Mouse (Mus musculus): ENCODE measurements around the gene Mapk6. TPM values are rescaled to one million over a fixed set of nuclear protein-coding genes. Genes with fewer than 3 reads are reported as not detected.
A peak's percentile ranks its signal among the peaks of the same experiment; 100 is the strongest.

The Mapk6 gene
- polyA plus RNA-seq, 1 experiment from 2014 or later, result 167 TPM

DNA sequence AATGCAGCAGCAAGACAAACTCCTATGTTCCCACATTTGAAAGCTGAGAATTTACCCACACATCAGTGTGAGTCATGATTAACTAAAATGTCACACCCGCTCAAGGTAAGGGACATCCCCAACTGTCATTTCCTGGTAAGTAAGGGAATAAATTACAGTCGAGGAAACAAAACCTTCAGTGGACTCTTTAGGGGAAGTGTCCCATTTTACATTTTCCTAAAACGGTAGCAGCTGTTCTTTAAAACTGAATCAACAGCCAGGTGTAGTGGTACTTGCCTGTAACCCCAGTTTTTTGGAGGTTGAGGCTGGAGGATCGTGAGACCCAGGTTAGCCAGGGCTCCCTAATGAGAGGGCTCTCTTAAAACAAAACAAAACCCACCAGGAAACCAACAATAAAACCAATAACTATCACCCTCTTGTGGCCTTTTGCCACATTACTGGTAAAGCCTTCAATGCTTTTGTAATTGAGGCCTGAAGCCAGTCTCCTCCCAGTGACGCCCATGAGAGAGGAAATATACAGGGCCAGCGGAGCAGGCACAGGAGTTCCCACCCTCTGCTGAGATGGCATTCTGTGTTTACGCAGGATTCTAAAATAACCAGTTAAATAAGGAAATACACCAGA lies 24.5 kb upstream of the Mapk6 start:
- Histone ChIP-seq H3K36me3 (replicated peaks) (no peaks in the 10 kb centered on the region), H3K4me2 (no peak overlapping the region), H3K4me3 (replicated peaks) (no peak overlapping the region), H3K27ac (0 out of 2 replicates have a peak overlapping the region, but pooled peaks have one; percentile 26), H3K9ac (no peak overlapping the region), H3K27me3 (no peaks in the 10 kb centered on the region), H3K9me3 (no peaks in the 10 kb centered on the region), H3K4me1 (peaks cover 15% of the 10 kb centered on the region)
- no peak for ATAC-seq (ENCODE audit: low FRiP score)
- 51% methylated on average over 7 of the region's 7 CpGs for WGBS

DNA sequence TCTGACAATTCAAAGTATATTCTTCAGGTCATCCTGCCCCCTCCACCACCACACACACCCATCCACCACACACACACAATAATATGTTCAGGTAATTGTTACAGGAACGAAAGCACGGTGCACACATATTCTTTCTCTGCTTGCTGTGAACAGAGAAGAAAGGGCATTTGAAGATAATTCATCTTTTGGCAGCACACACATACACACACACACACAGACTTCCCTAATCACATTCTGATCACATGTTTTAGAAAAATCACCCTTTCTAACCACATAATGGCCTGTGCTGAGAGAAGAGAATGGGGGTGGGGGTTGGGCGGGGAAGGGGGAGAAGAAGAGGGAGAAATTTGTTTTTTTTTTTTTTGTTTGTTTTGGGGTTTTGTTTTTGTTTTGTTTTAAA lies 22.9 kb upstream of the Mapk6 start:
- H3K4me2 ChIP-seq, result no peak overlapping the region
- no peaks in the 10 kb centered on the region for H3K27me3 ChIP-seq
- H3K4me3 ChIP-seq (replicated peaks), result no peak overlapping the region
- no peak for ATAC-seq (ENCODE audit: low FRiP score)
- H3K9me3 ChIP-seq, result no peaks in the 10 kb centered on the region
- H3K4me1 ChIP-seq, result peaks cover 15% of the 10 kb centered on the region
- no peak overlapping the region for H3K27ac ChIP-seq
- WGBS, result 63% methylated on average over 3 of the region's 3 CpGs
- H3K36me3 ChIP-seq (replicated peaks), result no peaks in the 10 kb centered on the region
- no peak overlapping the region for H3K9ac ChIP-seq

DNA sequence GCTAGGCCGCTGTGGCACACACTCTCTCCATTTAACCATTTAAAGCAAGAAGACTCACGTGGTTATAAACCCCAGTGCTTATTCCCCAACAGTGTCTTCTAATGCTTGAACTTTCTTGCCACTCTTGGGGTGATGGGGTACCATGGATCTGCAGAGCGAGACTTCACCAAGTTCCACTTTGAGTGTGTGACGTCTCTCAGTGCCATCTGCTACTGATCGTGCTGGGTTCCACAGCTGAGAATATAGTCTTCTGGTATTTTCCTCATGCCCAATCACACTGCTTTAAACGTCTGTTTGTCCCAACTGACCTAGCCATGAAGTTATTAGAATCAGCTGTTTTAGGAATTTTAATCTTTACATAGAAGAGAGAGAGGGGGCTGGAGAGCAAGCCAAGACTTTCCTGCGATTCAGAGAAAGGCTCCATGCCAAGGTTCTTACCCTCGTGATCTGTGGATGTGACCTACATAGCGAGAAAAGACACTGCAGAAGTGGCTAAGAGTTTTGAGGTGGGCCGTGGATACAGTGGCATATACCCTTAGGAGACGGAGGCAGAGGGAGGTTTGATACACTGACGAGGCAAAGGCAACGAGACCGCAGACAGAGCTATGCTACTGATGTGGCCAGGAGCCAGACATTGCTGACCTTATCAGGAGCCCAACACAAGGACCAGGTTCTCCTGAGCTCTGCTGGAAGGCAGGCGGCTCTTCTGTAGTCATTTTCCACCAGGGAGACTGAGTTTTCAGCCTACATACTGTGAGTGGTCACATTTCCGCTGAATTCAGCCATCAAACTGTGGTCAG lies 21.2 kb upstream of the Mapk6 start:
- WGBS, result 78% methylated on average over 16 of the region's 16 CpGs
- Histone ChIP-seq H3K27me3 (no peaks in the 10 kb centered on the region), H3K4me3 (replicated peaks) (no peak overlapping the region), H3K9me3 (no peaks in the 10 kb centered on the region), H3K9ac (no peak overlapping the region), H3K36me3 (replicated peaks) (no peaks in the 10 kb centered on the region), H3K4me1 (peaks cover 14% of the 10 kb centered on the region), H3K4me2 (no peak overlapping the region), H3K27ac (no peak overlapping the region)
- no peak for ATAC-seq (ENCODE audit: low FRiP score)

DNA sequence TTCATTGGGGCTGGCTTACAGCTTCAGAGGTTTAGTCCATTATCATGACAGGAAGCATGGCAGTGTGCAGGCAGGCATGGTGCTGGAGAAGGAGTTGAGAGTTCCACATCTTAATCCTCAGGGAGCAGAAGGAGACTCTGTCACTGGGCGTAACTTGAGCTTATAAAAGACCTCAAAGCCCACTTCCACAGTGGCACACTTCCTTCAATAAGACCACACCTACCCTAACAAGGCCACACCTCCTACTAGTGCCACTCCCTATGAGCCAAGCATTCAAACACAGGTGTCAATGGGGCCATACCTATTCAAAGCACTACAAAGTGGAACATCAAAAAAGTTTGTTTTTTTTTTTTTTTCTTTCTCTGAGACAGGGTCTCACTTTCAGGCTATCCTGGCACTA lies 19.9 kb upstream of the Mapk6 start:
- 88% methylated on average over 1 of the region's 1 CpGs for WGBS
- Histone ChIP-seq H3K4me1 (peaks cover 9% of the 10 kb centered on the region; the same call in 1 of the 2 replicates), H3K4me3 (replicated peaks) (no peak overlapping the region), H3K4me2 (no peak overlapping the region), H3K9me3 (no peaks in the 10 kb centered on the region), H3K27ac (no peak overlapping the region), H3K9ac (no peak overlapping the region), H3K27me3 (no peaks in the 10 kb centered on the region), H3K36me3 (replicated peaks) (no peaks in the 10 kb centered on the region)
- ATAC-seq (ENCODE audit: low FRiP score), result no peak

DNA sequence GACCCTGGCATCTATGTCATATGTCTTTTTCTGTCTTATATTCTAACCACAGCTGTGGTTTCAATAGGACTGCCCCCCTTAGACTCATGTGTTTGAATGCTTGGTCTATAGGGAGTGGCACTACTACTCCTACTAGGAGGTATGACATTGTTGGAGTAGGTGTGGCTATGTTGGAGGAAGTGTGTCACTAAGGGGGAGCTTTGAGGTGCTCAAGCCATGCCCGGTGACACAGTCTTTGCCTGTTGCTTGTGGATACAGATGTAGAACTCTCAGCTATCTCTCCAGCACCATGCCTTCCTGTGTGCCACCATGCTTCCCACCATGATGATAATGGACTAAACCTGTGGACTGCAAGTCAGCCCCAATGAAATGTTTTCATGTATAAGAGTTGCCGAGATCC lies 19.2 kb upstream of the Mapk6 start:
- Histone ChIP-seq H3K9ac (no peak overlapping the region), H3K4me1 (peaks cover 5% of the 10 kb centered on the region; the same call in 1 of the 2 replicates), H3K27ac (no peak overlapping the region), H3K4me3 (replicated peaks) (no peak overlapping the region), H3K9me3 (no peaks in the 10 kb centered on the region), H3K36me3 (replicated peaks) (no peaks in the 10 kb centered on the region), H3K27me3 (no peaks in the 10 kb centered on the region), H3K4me2 (no peak overlapping the region)
- ATAC-seq (ENCODE audit: low FRiP score), result no peak
- 91% methylated on average over 2 of the region's 2 CpGs for WGBS

DNA sequence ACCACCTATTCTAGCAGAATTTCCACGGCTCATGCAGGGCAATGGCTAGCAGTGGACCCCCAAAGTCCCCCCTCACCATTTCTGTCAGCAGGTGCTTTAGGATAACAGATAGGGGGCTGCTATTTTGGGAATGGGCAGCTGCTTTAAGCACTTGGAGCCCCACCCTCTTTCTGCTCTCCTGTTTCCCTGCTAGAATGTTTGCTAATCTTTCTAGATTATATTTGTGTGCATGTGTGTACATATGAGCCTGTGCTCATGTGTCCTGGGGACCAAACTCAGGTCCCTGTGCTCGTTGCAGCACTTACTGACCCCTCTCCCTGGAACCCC lies 18.4 kb upstream of the Mapk6 start:
- H3K4me1 ChIP-seq, result peaks cover 5% of the 10 kb centered on the region; the same call in 1 of the 2 replicates
- H3K9me3 ChIP-seq, result no peaks in the 10 kb centered on the region
- H3K9ac ChIP-seq, result no peak overlapping the region
- WGBS, result 66% methylated on average over 2 of the region's 2 CpGs
- ATAC-seq (ENCODE audit: low FRiP score), result no peak
- H3K4me2 ChIP-seq, result no peak overlapping the region
- H3K4me3 ChIP-seq (replicated peaks), result no peak overlapping the region
- no peaks in the 10 kb centered on the region for H3K36me3 ChIP-seq (replicated peaks)
- H3K27me3 ChIP-seq, result no peaks in the 10 kb centered on the region
- no peak overlapping the region for H3K27ac ChIP-seq

DNA sequence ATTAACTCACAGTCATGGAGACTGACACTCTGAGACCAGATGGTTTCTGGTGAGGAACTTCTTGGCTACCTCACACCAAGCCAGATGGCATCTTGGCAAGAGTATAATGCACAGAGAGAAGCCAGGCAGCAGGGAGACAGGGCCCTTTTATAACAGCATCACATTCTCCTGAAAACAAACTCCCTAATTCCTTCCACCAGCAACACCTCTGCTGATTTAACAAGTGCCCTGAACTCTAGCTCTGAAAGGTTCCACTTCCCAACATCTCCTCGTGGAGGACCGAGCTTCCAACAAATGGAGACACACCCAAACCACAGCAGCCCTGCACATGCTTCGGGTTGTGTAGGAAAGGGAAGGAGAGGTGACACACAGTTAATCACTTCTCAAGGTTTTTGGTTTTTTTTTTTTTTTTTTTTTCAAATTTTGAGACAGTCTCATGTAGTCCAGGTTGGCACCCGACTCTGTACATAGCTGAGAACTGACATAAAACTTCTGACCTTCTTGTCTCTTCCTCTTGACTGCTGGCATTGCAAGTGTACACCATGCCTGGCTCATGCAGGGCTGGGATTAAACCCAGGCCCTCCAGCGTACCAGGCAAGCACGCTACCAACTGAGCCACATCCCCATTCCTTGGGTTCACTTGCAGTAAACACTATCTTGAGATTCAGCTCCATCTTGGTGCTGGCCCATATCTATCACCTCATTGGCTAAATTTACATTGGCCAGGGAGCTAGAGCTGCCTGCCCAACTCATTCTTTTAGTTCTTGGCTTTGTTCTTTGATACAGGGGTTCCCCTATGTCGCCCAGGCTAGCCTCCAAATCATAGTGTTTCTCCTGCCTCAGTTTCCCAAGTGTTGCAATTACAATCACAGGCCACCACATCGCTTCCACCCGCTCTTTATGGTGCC lies 17.8 kb upstream of the Mapk6 start:
- H3K4me1 ChIP-seq, result peaks cover 3% of the 10 kb centered on the region; the same call in 1 of the 2 replicates
- H3K27me3 ChIP-seq, result no peaks in the 10 kb centered on the region
- H3K27ac ChIP-seq, result no peak overlapping the region
- no peak for ATAC-seq (ENCODE audit: low FRiP score)
- H3K4me2 ChIP-seq, result no peak overlapping the region
- WGBS, result 88% methylated on average over 9 of the region's 9 CpGs
- no peak overlapping the region for H3K9ac ChIP-seq
- H3K4me3 ChIP-seq (replicated peaks), result no peak overlapping the region
- H3K36me3 ChIP-seq (replicated peaks), result no peaks in the 10 kb centered on the region
- H3K9me3 ChIP-seq, result no peaks in the 10 kb centered on the region

DNA sequence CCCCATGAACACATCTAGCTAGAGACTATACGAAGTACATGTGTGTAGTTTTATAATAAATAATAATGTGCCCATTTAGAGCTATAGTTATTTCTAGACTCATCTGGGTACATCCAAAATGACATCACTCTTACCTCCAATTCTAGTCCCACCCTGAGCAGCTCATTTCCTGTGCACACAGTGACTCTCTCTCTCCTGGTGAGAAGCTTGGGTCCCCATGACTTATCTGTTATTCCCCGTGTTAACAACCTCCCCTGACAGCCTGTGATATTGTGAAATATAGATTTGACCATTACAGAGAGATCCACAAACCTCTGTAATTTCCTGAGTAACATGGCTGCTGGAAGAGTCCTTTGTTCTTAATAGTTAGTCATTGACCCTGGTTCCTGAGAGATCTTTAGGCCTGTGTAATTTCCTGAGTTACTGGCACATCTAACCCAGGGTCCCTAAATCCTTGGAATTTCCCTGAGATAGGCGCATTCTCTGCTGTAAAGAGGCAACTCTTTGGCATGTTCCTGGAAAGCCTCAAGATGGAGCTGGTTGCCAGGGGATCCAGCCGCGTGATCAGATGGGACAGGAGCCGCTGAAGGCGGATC lies 16.1 kb upstream of the Mapk6 start:
- H3K9me3 ChIP-seq, result no peaks in the 10 kb centered on the region
- H3K4me1 ChIP-seq, result no peaks in the 10 kb centered on the region
- ATAC-seq (ENCODE audit: low FRiP score), result no peak
- H3K27ac ChIP-seq, result no peak overlapping the region
- no peak overlapping the region for H3K4me2 ChIP-seq
- WGBS, result 83% methylated on average over 7 of the region's 7 CpGs
- H3K9ac ChIP-seq, result no peak overlapping the region
- H3K4me3 ChIP-seq (replicated peaks), result no peak overlapping the region
- no peaks in the 10 kb centered on the region for H3K27me3 ChIP-seq
- no peaks in the 10 kb centered on the region for H3K36me3 ChIP-seq (replicated peaks)

DNA sequence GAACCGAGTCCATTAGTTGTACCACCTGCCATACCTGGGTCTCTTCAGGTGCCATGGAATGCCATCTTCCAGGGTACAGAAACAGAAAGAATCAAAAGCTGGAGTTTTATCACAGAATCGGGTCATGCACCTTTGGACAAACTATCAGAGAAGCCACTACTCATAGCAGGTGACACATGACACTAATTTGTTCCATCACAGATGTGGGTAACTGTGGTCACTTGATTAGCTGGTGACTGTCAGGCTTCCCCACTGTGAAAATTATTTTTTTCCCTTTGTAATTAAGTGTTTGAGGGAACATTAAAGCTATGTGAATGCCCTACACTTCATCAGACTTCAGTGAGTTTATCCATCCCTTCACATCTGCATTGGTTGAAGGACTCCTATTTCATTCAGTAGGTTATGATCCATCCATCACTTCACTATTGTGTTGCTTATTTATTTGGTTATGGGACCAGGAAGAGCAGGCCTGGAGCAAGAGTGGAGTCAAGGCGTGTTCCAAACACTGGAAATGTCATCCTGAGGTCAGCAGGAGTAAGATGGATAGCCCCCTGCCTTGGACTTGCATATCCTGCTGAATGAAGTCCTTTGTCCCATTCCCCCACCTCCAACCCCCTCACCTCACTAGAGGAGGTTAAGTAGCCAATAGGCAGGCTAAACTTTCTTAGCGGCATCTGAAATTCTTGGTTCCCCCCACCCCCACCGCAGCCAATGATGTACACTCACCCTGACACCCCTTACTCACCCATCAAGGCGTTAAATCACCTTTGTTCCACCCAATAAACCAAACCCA lies 14.7 kb upstream of the Mapk6 start:
- no peaks in the 10 kb centered on the region for H3K36me3 ChIP-seq (replicated peaks)
- 79% methylated on average over 6 of the region's 6 CpGs for WGBS
- H3K9ac ChIP-seq, result no peak overlapping the region
- no peaks in the 10 kb centered on the region for H3K4me1 ChIP-seq
- H3K4me2 ChIP-seq, result no peak overlapping the region
- H3K27ac ChIP-seq, result no peak overlapping the region
- no peak overlapping the region for H3K4me3 ChIP-seq (replicated peaks)
- no peaks in the 10 kb centered on the region for H3K27me3 ChIP-seq
- no peak for ATAC-seq (ENCODE audit: low FRiP score)
- no peaks in the 10 kb centered on the region for H3K9me3 ChIP-seq

DNA sequence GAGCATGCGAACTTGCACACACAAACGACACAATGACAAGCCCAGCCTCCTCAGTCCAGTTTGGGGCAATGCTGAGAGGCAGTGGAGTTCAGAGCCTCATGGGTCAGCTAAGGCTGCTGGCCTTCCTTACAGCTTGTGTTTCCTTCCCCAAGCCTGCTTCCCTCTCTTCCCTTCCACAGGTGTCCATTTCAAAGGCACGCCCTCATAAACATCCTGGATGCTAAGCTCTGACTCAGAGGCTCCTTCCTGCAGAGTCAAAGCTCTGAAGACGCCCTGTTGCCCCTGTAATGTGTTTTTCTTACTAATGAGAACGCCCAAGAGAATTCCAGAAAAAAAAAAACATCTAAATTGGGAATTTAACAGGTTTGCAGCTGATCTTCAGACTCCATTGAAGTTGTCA lies 13.9 kb upstream of the Mapk6 start:
- Histone ChIP-seq H3K27ac (no peak overlapping the region), H3K4me2 (no peak overlapping the region), H3K9me3 (no peaks in the 10 kb centered on the region), H3K9ac (no peak overlapping the region), H3K36me3 (replicated peaks) (no peaks in the 10 kb centered on the region), H3K27me3 (no peaks in the 10 kb centered on the region), H3K4me1 (no peaks in the 10 kb centered on the region), H3K4me3 (replicated peaks) (no peak overlapping the region)
- 72% methylated on average over 5 of the region's 5 CpGs for WGBS
- no peak for ATAC-seq (ENCODE audit: low FRiP score)

DNA sequence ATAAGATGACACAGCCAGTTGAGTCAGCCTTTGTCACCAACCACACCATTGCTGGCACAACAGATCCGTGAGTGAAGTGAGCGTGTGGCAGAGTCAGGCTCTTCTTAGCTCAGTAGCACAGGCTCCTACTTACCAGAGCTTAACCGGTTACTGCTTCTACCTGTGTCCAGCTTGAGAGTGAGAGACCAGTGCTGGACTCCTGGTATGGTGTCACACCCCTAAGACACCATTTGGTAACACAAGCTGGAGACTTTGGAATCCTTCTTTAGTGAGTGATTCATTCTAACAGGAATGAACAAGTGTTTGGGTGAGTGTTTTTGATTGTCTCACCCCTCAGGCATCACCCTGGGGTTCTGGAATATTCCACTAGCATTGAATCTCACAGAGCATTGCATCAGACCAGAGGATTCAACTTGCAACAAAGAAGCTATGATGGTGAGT lies 12.5 kb upstream of the Mapk6 start:
- no peak overlapping the region for H3K4me2 ChIP-seq
- H3K27ac ChIP-seq, result no peak overlapping the region
- no peak for ATAC-seq (ENCODE audit: low FRiP score)
- no peak overlapping the region for H3K4me3 ChIP-seq (replicated peaks)
- no peaks in the 10 kb centered on the region for H3K36me3 ChIP-seq (replicated peaks)
- peaks cover 3% of the 10 kb centered on the region; the same call in 1 of the 2 replicates for H3K4me1 ChIP-seq
- H3K27me3 ChIP-seq, result no peaks in the 10 kb centered on the region
- H3K9ac ChIP-seq, result no peak overlapping the region
- H3K9me3 ChIP-seq, result no peaks in the 10 kb centered on the region
- WGBS, result 95% methylated on average over 3 of the region's 3 CpGs

All from forebrain, embryonic 12.5 days (tissue).